Mouse (Mus musculus) testis, adult 2 months (tissue): ENCODE results near the gene Pdzph1.

Source experiments
- CTCF ChIP-seq: fragments of 200-500 bp; IDR thresholded peaks from 2 replicates; pipeline ENCODE4 v1.5.1; 2012; ENCODE audit warnings: low read depth, mild to moderate bottlenecking, inconsistent platforms, low read length, moderate library complexity; ENCODE audit not compliant: control insufficient read depth, insufficient read depth, insufficient replicate concordance
- POLR2A ChIP-seq: fragments of 200-500 bp; IDR thresholded peaks from 2 replicates; pipeline ENCODE4 v1.6.1; 2012; ENCODE audit warnings: low read depth, mild to moderate bottlenecking, inconsistent platforms, low read length, moderate library complexity; ENCODE audit not compliant: control insufficient read depth

DNA sequence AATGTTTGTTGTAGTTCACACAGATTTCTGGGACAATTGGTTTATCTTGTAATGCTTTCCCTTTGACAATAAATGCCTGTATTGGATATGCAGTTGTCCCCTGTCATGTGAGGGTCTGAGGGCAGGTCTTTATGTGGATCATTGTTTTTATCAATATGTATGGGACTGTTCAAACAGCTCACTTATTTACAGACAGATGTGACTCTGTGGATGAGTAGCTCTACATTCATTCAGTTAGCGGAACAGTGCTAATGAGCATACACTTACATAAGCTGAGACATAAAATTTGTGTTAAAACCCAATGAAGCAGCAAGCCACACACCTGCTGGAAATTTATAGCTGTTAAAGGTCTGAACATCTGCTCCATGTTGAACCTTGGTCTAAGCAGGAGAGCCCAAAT is 34.1 kb downstream of the Pdzph1 start:
- no peak for TF ChIP-seq CTCF
- TF ChIP-seq POLR2A: no peak
